Mouse (Mus musculus): ENCODE measurements around the gene Cadm1. TPM values are rescaled to one million over a fixed set of nuclear protein-coding genes. Genes with fewer than 3 reads are reported as not detected.

Gene Cadm1
- total RNA-seq, 2 experiments from 2014 or later = 0.22 TPM

GRCm38 (mm10) chr9:47605628-47606027 lies 75.7 kb downstream of the Cadm1 start:
- no peak for ATAC-seq (ENCODE audit: poor library complexity, severe bottlenecking)

GRCm38 (mm10) chr9:47608441-47608840 lies 78.5 kb downstream of the Cadm1 start:
- no peak for ATAC-seq (ENCODE audit: poor library complexity, severe bottlenecking)

GRCm38 (mm10) chr9:47608921-47609320 lies 78.9 kb downstream of the Cadm1 start:
- no peak for ATAC-seq (ENCODE audit: poor library complexity, severe bottlenecking)

GRCm38 (mm10) chr9:47609443-47609842 lies 79.5 kb downstream of the Cadm1 start:
- ATAC-seq (ENCODE audit: poor library complexity, severe bottlenecking) = no peak

- ATAC-seq (ENCODE audit: poor library complexity, severe bottlenecking) = no peak
Measured at GRCm38 (mm10) chr9:47610316-47610715, 80.3 kb downstream of the Cadm1 start.

- no peak for ATAC-seq (ENCODE audit: poor library complexity, severe bottlenecking)
Measured at GRCm38 (mm10) chr9:47612894-47613412, 83.0 kb downstream of the Cadm1 start.

GRCm38 (mm10) chr9:47615049-47615448 lies 85.1 kb downstream of the Cadm1 start:
- no peak for ATAC-seq (ENCODE audit: poor library complexity, severe bottlenecking)

GRCm38 (mm10) chr9:47616391-47616790 lies 86.4 kb downstream of the Cadm1 start:
- no peak for ATAC-seq (ENCODE audit: poor library complexity, severe bottlenecking)

- ATAC-seq (ENCODE audit: poor library complexity, severe bottlenecking) = no peak
Measured at GRCm38 (mm10) chr9:47619501-47620029, 89.6 kb downstream of the Cadm1 start.

- ATAC-seq (ENCODE audit: poor library complexity, severe bottlenecking) = no peak
Measured at GRCm38 (mm10) chr9:47623447-47624445, 93.8 kb downstream of the Cadm1 start.

GRCm38 (mm10) chr9:47624565-47625520 lies 94.9 kb downstream of the Cadm1 start:
- no peak for ATAC-seq (ENCODE audit: poor library complexity, severe bottlenecking)

- ATAC-seq (ENCODE audit: poor library complexity, severe bottlenecking) = no peak
Measured at GRCm38 (mm10) chr9:47625621-47626210, 95.7 kb downstream of the Cadm1 start.

- ATAC-seq (ENCODE audit: poor library complexity, severe bottlenecking) = no peak
Measured at GRCm38 (mm10) chr9:47627966-47628365, 98.0 kb downstream of the Cadm1 start.

GRCm38 (mm10) chr9:47628550-47628949 lies 98.6 kb downstream of the Cadm1 start:
- ATAC-seq (ENCODE audit: poor library complexity, severe bottlenecking) = peak; percentile 62

- 0 out of 2 replicates have a peak, but pooled peaks have one; percentile 43 for ATAC-seq (ENCODE audit: poor library complexity, severe bottlenecking)
Measured at GRCm38 (mm10) chr9:47634695-47635094, 104.7 kb downstream of the Cadm1 start.

- ATAC-seq (ENCODE audit: poor library complexity, severe bottlenecking) = no peak
Measured at GRCm38 (mm10) chr9:47642663-47643062, 112.7 kb downstream of the Cadm1 start.

GRCm38 (mm10) chr9:47645056-47645455 lies 115.1 kb downstream of the Cadm1 start:
- ATAC-seq (ENCODE audit: poor library complexity, severe bottlenecking) = no peak

- ATAC-seq (ENCODE audit: poor library complexity, severe bottlenecking) = no peak
Measured at GRCm38 (mm10) chr9:47651431-47651830, 121.5 kb downstream of the Cadm1 start.

- no peak for ATAC-seq (ENCODE audit: poor library complexity, severe bottlenecking)
Measured at GRCm38 (mm10) chr9:47652203-47652602, 122.2 kb downstream of the Cadm1 start.

- no peak for ATAC-seq (ENCODE audit: poor library complexity, severe bottlenecking)
Measured at GRCm38 (mm10) chr9:47652936-47653335, 123.0 kb downstream of the Cadm1 start.

Measured in megakaryocyte, adult 5-6 weeks (primary cell).